Mouse (Mus musculus) MEL (cell line): ENCODE measurements around the gene Tnfrsf13c.

Experiments
- CTCF ChIP-seq, 3 experiments: IDR thresholded peaks in 2 of 3; conservative IDR thresholded peaks in 1 of 3; 2 replicates each; pipeline ENCODE4 v1.5.1; 2011 to 2012; ENCODE audit warnings: low read length in 3 of 3, low read depth in 2 of 3, mild to moderate bottlenecking in 2 of 3, improper control_type of control experiment in 1 of 3, inconsistent platforms in 1 of 3, mixed read lengths in 1 of 3, moderate library complexity in 1 of 3; ENCODE audit not compliant: control insufficient read depth in 1 of 3, insufficient read depth in 1 of 3, poor library complexity in 1 of 3, severe bottlenecking in 1 of 3
- EP300 ChIP-seq, 2 experiments: IDR thresholded peaks; 2 replicates each; pipeline ENCODE4 v1.6.1; 2011; ENCODE audit warnings: improper control_type of control experiment in 2 of 2, low read length in 2 of 2, low read depth in 1 of 2, mild to moderate bottlenecking in 1 of 2
- GATA1 ChIP-seq: IDR thresholded peaks from 2 replicates; pipeline ENCODE4 v1.6.1; 2011; ENCODE audit warnings: low read depth, low read length, improper control_type of control experiment
- MAFK ChIP-seq: IDR thresholded peaks from 2 replicates; pipeline ENCODE4 v1.6.1; 2011; ENCODE audit warnings: low read depth, mild to moderate bottlenecking, low read length, improper control_type of control experiment, borderline replicate concordance
- MXI1 ChIP-seq: IDR thresholded peaks from 2 replicates; pipeline ENCODE4 v1.6.1; 2011; ENCODE audit warnings: mild to moderate bottlenecking, low read depth, low read length, improper control_type of control experiment
- POLR2A ChIP-seq, 2 experiments: IDR thresholded peaks; 2 replicates each; pipeline ENCODE4 v1.6.1; 2011 to 2012; ENCODE audit warnings: low read length in 2 of 2, mild to moderate bottlenecking in 2 of 2, control low read depth in 1 of 2, improper control_type of control experiment in 1 of 2, low read depth in 1 of 2, moderate library complexity in 1 of 2; ENCODE audit not compliant: control insufficient read depth in 1 of 2, insufficient read depth in 1 of 2, poor library complexity in 1 of 2
- TAL1 ChIP-seq: IDR thresholded peaks from 2 replicates; pipeline ENCODE4 v1.6.1; 2012; ENCODE audit warnings: mild to moderate bottlenecking, inconsistent platforms, low read length, moderate library complexity, mixed read lengths
- TBP ChIP-seq: IDR thresholded peaks from 2 replicates; pipeline ENCODE4 v1.8.0; 2011; ENCODE audit warnings: low read depth, low read length, improper control_type of control experiment
- ZKSCAN1 ChIP-seq: IDR thresholded peaks from 2 replicates; pipeline ENCODE4 v1.6.1; 2012; ENCODE audit warnings: low read depth, mild to moderate bottlenecking, inconsistent platforms, low read length, improper control_type of control experiment, moderate library complexity
- ZMIZ1 ChIP-seq: IDR thresholded peaks from 2 replicates; pipeline ENCODE4 v1.6.1; 2012; ENCODE audit warnings: low read depth, mild to moderate bottlenecking, inconsistent platforms, low read length, improper control_type of control experiment, moderate library complexity

DNA sequence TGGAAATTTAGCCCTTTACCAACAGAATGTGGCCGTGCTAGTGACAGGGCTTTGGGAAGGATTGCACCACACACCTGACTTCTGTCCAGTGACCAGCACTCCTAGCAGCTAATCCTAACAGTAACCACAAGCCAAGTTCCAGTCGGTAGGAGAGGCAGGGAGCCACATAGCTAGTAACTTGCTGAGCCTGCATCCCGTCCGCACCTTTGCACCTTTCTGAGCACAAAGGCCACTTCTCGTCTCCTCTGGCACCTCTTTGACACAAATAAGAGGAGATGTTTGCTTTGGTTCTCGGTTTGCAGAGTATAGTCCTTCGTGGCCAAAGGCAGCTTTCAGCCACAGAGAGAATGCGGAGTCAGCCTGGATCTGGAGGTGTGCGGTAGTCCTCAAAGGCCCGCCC, 39.5 kb downstream of the Tnfrsf13c start:
- no peak for TF ChIP-seq TAL1
- TF ChIP-seq ZKSCAN1 = no peak
- TF ChIP-seq CTCF (IDR thresholded peaks at IDR 0.05 in 2 of 3, conservative IDR thresholded peaks at IDR 0.05 in 1 of 3; ENCODE audit: control insufficient read depth in 1 of 3, insufficient read depth in 1 of 3, low read depth in 2 of 3, low read length in 3 of 3, poor library complexity in 1 of 3, severe bottlenecking in 1 of 3) = no peak
- TF ChIP-seq MAFK = no peak
- TF ChIP-seq EP300 (IDR thresholded peaks at IDR 0.05; ENCODE audit: low read depth in 1 of 2, low read length in 2 of 2) = no peak
- no peak for TF ChIP-seq ZMIZ1
- TF ChIP-seq POLR2A (IDR thresholded peaks at IDR 0.05; ENCODE audit: control insufficient read depth in 1 of 2, insufficient read depth in 1 of 2, low read depth in 1 of 2, low read length in 2 of 2, poor library complexity in 1 of 2) = no peak
- TF ChIP-seq GATA1 = no peak
- TF ChIP-seq TBP = no peak
- TF ChIP-seq MXI1 = no peak
